23 mouse cellular contexts compared by ENCODE assay signal in the genomic region with DNA sequence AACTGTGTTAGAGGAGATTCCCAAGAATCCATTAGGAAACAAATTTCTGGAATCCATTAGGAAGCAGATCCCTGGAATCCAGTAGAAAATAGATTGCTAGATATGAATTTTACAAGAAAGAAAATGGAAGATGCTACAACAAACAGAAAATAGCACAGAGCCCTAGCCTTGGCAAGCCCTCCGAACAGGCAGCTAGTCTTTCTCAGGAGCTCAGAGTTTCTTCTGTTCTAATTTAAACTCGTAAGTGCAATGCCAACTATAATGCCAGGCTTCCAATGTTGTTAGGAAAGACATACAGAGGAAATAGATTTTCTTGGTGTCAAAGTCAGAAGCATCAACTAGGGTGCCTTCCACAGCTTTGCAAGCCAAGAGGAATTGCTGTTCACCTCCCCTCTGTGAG. TPM values are rescaled to one million over a fixed set of nuclear protein-coding genes. Genes with fewer than 3 reads are reported as not detected.
"Had no signal": no experiment of that assay in that cellular context is flagged by ENCODE, and none has a peak within 500 bp of the region (broad histone marks: within the 10 kb centered on the region; RNA-seq: fewer than 3 reads in every experiment).

No protein-coding gene starts in this region.

- DNase-seq: kidney, adult 2 months; kidney, postnatal 25 days; layer of hippocampus, postnatal 36 days; liver, postnatal 0 days; lung, embryonic 14.5 days; lung, postnatal 36 days; retina, postnatal 1 day; thymus, postnatal 25 days had no signal

- H3K4me3 ChIP-seq: limb, embryonic 12.5 days; limb, embryonic 15.5 days; megakaryocyte, embryonic 14.5 days; midbrain, embryonic 10.5 days; midbrain, embryonic 13.5 days; myocyte; neural tube, embryonic 13.5 days had no signal

- H3K27ac ChIP-seq: kidney, postnatal 0 days; limb, embryonic 12.5 days; limb, embryonic 15.5 days; liver, embryonic 14.5 days; midbrain, embryonic 10.5 days; midbrain, embryonic 13.5 days; neural tube, embryonic 13.5 days; stomach, postnatal 0 days had no signal

- ATAC-seq: intestine, embryonic 16.5 days; liver, postnatal 0 days; lung, postnatal 0 days; midbrain, embryonic 13.5 days; midbrain, embryonic 16.5 days had no signal

RNA-seq across cellular contexts. Expression of gene Sntg2, which starts 27.4 kb away (rescaled TPM):
- total RNA-seq: monocyte, adult 5-6 weeks; neutrophil, adult 5-6 weeks had no signal
